Mouse (Mus musculus): Measurements from ENCODE around the gene Platr25.
"Not testable (repeated sequence)": the region's sequence is repeated elsewhere in the genome, so short reads cannot be mapped to it uniquely, and the experiment has no call there.

Platr25 gene

DNA sequence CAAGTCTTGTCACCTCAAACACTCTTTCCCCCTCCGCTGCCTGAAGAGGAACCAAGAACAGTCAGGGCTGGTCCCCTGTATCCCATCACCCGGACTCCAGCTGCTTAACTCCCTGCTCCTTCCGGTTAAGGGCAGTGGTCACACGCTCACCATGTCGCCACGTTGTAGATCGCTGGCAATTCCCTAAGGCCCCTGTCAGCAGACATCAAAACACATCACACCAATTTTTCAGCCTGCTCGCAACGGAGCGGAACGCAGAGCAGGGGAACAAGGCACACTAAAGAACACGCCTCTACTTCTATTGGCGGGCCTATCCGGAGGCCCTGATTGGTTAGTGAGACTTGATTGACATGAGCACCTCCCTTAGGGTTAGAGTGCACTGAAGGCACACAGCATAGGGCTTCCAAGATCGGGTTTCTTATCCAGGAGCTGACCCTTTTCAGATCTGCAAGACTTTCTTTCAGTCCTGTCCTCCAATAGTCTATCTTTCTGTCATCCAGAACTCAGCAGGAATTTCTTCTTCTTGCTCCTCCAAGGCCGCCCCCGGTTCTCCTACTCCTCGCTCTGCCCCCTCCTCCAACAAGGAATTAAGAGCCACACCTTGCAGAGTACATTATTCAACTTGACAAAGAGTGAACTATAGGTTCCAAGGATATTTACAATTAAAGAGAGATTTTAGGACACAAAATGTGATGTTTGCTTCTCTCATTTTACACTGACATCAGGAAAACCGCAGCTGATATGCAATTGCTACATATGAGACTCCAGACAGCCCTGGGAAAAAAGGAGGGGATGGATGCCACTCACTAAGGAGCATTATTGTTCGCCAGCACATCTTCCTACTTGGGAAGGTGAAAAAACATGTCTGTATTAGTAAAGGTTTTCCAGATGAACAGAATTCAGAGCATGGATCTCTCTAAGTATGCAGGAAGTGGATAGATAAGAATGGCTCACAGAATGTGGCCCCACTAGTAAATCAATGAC is at the start of gene Platr25:
Platr25 (minus strand) TSS at position 278 of the 984 bp plus-strand sequence.
- peak; percentile 17 to 36 for DNase-seq (ENCODE audit: low spot score in 2 of 2)

DNA sequence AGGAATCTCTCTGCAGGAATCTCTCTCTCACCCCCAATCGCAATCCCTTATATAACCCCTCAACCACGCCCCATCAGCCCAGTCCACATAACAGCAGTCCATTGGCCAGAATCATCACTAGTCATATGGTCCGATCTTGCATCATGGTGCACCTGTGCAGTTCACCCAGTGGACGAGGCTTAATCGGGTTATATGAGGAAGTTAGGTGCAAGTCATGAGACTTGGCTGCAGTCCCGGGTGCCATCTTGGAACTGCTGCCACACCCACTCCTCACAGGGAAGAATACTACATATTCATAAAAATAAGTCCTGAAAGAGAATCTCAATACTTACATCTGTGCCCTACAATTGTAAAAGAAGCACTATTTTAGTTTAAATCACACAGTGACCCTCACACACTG is 47.5 kb upstream of the Platr25 start:
- not testable (repeated sequence) for DNase-seq (ENCODE audit: low spot score in 2 of 2)

DNA sequence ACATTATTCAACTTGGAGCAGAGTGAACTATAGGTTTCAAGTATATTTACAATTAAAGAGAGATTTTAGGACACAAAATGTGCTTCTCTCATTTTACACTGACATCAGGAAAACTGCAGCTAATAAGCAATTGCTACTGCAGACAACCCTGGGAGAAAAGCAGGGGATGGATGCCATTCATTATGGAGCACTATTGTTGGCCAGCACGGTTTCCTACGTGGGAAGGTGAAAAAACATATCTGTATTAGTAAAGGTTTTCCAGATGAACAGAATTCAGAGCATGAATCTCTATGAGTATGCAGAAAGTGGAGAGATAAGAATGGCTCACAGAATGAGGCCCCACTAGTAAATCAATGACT is 25.6 kb upstream of the Platr25 start:
- DNase-seq (ENCODE audit: low spot score in 2 of 2): not testable (repeated sequence)

DNA sequence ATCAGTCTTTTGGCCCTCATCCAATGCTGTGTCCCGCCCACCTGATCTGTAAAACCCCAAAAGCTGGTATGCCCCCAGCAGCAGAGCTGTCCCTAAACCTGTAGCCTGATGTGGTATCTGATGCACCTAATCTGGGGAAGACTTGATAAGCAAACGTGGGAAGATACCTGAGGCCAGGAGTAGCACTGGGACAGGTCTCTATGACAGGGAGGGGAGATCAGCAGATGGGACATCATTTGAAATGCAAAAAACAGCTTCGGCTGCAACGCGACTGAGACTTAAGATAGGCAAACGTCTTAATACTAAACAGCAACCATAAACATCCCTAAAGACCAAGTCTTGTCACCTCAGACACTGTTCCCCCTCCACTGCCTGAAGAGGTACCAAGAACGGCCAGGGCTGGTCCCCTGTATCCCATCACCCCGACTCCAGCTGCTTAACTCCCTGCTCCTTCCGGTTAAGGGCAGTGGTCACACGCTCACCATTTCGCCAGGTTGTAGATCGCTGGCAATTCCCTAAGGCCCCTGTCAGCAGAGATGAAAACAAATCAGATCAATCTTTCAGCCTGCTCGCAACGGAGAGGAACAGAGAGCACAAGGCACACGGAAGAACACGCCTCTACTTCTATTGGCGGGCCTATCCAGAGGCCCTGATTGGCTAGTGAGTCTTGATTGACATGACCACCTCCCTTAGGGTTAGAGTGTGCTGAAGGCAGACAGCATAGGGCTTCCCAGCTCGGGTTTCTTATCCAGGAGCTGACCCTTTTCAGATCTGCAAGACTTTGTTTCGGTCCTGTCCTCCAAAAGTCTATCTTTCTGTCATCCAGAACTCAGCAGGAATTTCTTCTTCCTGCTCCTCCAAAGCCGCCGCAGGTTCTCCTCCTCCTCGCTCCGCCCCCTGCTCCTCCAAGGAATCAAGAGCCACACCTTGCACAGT is 25.0 kb upstream of the Platr25 start, which contains the start of gene Gm5141:
Gm5141 (minus strand) TSS at position 610 of the 936 bp plus-strand sequence.
- DNase-seq (ENCODE audit: low spot score in 2 of 2): peak; percentile 40 to 48

DNA sequence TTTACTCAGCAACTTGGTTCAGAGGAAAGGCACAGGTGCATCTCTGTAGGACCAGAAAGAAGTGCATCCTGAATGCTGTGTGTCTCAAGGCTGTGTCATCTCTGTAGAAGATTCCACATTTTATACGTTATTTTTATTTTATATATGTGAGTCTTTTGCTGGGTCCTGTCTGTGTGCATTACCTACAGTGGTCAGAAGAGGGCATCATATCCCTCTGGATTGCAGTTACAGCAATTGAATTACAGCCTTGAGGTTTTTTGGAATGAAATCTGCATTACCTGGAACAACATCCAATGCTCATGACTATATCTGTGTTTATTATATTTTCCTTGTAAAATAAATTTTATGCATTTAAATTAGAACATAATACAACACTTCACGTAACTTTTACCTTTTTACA is 3.3 kb upstream of the Platr25 start:
- peak; percentile 8 to 36 for DNase-seq (ENCODE audit: low spot score in 2 of 2)

DNA sequence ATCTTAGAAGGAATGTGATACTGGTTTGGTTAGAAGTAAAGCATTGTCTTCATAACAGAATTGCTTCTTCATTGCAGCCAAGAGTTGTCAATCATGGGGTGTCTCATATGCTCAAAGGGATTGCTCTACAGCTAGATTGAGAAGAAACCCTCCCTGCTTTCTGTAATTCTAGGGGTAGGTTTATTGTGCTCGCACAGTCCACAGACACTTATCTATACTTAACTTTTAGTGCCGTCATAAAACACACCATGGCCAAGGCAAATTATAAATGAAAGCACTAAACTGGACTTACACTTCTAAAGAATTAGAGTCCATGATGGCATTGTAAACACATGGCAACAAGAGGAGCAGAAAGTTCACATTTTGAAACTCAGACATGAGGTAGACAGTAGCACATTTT is 27.2 kb downstream of the Platr25 start:
- no peak for DNase-seq (ENCODE audit: low spot score in 2 of 2)

DNA sequence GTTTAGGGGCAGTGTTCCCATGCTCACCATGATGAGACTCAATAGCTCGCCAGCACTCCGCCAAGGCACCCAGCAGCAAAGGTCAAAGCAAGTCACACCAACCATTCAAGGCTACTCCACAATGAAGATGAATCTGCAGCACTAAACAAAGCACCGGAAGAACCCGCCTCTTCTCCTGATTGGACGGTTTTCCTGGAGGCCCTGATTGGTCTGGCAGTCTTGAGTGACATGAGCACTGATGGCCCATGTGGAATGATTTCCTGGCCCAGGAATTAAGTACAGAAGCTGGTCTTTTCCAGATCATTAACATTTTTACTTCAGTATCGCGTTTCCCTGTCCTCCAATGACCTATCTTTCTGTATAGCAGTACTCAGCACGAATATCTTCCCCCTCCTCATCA is 47.9 kb downstream of the Platr25 start:
- DNase-seq (ENCODE audit: low spot score in 2 of 2): not testable (repeated sequence)

DNA sequence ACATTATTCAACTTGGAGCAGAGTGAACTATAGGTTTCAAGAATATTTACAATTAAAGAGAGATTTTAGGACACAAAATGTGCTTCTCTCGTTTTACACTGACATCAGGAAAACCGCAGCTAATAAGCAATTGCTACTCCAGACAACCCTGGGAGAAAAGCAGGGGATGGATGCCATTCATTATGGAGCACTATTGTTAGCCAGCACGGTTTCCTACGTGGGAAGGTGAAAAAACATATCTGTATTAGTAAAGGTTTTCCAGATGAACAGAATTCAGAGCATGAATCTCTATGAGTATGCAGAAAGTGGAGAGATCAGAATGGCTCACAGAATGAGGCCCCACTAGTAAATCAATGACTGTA is 75.2 kb downstream of the Platr25 start:
- DNase-seq (ENCODE audit: low spot score in 2 of 2): not testable (repeated sequence)

DNA sequence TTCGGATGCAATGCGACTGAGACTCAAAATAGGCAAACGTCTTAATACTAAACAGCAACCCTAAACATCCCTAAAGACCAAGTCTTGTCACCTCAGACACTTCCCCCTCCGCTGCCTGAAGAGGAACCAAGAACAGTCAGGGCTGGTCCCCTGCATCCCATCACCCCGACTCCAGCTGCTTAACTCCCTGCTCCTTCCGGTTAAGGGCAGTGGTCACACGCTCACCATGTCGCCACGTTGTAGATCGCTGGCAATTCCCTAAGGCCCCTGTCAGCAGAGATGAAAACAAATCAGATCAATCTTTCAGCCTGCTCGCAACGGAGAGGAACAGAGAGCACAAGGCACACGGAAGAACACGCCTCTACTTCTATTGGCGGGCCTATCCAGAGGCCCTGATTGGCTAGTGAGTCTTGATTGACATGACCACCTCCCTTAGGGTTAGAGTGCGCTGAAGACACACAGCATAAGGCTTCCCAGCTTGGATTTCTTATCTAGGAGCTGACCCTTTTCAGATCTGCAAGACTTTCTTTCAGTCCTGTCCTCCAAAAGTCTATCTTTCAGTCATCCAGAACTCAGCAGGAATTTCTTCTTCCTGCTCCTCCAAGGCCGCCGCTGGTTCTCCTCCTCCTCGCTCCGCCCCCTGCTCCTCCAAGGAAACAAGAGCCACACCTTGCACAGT is 75.8 kb downstream of the Platr25 start:
- peak; percentile 7 to 14 for DNase-seq (ENCODE audit: low spot score in 2 of 2)

DNA sequence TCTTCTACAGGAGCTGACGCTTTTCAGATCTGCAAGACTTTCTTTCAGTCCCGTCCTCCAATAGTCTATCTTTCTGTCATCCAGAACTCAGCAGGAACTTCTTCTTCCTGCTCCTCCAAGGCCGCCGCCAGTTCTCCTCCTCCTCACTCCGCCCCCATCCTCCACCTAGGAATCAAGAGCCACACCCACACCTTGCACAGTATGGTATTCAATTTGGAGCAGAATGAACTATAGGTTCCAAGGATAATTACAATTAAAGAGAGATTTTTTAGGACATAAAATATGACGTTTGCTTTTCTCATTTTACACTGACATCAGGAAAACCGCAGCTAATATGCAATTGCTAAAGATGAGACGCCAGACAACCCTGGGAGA is 107.2 kb downstream of the Platr25 start:
- no peak for DNase-seq (ENCODE audit: low spot score in 2 of 2)

DNA sequence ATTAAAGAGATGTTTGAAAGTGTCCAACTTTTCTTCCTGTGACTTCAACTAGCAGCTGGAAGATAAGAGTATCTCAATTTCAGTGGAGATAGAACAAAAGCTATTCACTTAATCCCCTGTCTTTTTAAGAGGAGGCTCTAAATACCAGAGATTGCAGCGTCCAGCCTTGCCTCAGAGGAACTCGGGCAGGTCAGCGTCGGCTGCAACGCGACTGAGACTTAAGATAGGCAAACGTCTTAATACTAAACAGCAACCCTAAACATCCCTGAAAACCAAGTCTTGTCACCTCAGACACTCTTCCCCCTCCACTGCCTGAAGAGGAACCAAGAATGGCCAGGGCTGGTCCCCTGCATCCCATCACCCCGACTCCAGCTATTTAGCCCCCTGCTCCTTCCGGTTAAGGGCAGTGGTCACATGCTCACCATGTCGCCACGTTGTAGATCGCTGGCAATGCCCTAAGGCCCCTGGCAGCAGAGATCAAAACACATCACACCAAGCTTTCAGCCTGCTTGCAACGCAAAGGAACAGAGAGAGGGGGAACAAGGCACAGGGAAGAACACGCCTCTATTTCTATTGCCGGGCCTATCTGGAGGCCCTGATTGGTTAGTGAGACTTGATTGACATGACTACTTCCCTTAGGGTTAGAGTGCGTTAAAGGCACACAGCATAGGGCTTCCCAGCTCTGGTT is 107.7 kb downstream of the Platr25 start:
- DNase-seq (ENCODE audit: low spot score in 2 of 2): peak; percentile 27 to 49

DNA sequence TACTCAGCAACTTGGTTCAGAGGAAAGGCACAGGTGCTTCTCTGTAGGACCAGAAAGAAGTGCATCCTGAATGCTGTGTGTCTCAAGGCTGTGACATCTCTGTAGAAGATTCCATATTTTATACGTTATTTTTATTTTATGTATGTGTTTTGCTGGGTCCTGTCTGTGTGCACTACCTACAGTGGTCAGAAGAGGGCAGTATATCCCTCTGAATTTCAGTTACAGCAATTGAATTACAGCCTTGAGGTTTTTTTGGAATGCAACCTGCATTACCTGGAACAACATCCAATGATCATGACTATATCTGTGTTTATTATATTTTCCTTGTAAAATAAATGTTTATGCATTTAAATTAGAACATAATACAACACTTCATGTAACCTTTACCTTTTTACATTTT is 133.4 kb downstream of the Platr25 start:
- DNase-seq (ENCODE audit: low spot score in 2 of 2): not testable (repeated sequence)

DNA sequence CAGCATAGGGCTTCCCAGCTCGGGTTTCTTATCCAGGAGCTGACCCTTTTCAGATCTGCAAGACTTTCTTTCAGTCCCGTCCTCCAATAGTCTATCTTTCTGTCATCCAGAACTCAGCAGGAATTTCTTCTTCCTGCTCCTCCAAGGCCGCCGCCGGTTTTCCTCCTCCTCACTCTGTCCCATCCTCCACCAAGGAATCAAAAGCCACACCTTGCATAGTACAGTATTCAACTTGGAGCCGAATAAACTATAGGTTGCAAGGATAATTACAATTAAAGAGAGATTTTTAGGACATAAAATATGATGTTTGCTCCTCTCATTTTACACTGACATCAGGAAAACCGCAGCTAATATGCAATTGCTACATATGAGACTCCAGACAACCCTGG is 136.2 kb downstream of the Platr25 start:
- not testable (repeated sequence) for DNase-seq (ENCODE audit: low spot score in 2 of 2)

DNA sequence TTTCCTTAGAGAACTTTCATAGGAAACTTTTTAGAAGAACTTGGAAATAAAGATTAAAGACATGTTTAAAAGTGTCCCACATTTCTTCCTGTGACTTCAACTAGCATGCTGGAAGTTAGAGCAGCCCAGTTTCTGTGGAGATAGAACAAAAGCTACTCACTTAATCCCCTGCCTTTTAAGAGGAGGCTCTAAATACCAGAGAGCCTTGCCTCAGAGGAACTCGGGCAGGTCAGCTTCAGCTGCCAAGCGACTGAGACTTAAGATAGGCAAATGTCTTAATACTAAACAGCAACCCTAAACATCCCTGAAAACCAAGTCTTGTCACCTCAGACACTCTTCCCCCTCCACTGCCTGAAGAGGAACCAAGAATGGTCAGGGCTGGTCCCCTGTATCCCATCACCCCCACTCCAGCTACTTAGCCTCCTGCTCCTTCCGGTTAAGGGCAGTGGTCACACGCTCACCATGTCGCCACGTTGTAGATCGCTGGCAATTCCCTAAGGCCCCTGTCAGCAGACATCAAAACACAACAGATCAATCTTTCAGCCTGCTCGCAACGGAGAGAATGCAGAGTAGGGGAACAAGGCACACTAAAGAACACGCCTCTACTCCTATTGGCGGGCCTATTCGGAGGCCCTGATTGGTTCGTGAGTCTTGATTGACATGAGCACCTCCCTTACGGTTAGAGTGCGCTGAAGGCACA is 136.8 kb downstream of the Platr25 start, which contains the start of gene 6720489N17Rik:
6720489N17Rik (minus strand) TSS at position 606 of the 700 bp plus-strand sequence.
- peak; percentile 43 to 49 for DNase-seq (ENCODE audit: low spot score in 2 of 2)

Data from frontal cortex, postnatal 25 days (tissue).